Mouse (Mus musculus): Measurements from ENCODE around the gene Cntn5. TPM values are rescaled to one million over a fixed set of nuclear protein-coding genes. Genes with fewer than 3 reads are reported as not detected.

Gene Cntn5
- polyA plus RNA-seq, 1 experiment = 0.02 TPM

GRCm38 (mm10) chr9:10268836-10269235 lies 635.7 kb downstream of the Cntn5 start:
- WGBS = 77% methylated on average over 6 of the region's 6 CpGs
- DNase-seq (ENCODE audit: low read depth, low spot score) = no peak

GRCm38 (mm10) chr9:10265616-10266015 lies 639.0 kb downstream of the Cntn5 start:
- 39% methylated on average over 3 of the region's 3 CpGs for WGBS
- no peak for DNase-seq (ENCODE audit: low read depth, low spot score)

DNA sequence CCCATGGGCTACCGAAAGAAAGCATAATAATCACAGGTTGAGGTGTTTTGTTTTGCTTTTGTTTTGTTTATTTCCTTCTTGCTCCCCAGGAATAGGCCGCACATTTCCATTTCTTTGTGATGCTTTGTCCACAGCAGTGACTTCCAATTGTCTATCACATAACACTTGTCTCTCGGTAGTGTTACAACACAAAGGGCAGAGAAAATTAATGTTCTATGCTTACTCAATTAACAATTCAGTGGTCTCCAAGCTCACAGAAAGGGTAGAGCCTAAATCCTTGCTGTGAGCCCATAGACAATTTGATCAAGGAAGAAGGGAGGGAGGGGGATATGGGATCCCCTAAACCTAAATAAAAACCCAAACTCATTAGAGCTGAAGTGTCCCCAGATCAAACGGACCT lies 671.2 kb downstream of the Cntn5 start:
- WGBS = 77% methylated on average over 4 of the region's 4 CpGs
- no peak for DNase-seq (ENCODE audit: low read depth, low spot score)

- no peak for DNase-seq (ENCODE audit: low read depth, low spot score)
- 29% methylated on average over 1 of the region's 1 CpGs for WGBS
Measured at GRCm38 (mm10) chr9:10232066-10232465, 672.5 kb downstream of the Cntn5 start.

DNA sequence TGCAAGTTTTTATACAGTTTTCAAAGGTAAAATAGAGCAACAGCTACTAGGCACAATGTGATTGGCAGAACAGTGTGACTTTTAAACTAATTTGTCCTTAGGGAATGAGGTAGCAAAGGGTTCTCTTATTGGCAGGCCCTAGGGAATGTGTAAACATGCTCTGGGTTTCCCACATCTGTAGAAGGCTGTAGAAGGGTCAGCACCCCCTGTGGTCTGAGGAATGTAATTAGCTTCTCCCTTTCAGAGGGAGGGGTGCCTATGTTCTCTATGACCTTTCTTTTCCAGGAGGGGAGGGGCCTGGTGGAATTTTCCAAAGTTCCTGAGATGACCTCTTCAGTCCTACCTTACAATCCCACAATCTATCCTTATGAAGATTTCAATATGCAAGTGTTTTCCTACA lies 673.6 kb downstream of the Cntn5 start:
- DNase-seq (ENCODE audit: low read depth, low spot score) = no peak

- 57% methylated on average over 2 of the region's 2 CpGs for WGBS
Measured at GRCm38 (mm10) chr9:10229716-10230115, 674.9 kb downstream of the Cntn5 start.

DNA sequence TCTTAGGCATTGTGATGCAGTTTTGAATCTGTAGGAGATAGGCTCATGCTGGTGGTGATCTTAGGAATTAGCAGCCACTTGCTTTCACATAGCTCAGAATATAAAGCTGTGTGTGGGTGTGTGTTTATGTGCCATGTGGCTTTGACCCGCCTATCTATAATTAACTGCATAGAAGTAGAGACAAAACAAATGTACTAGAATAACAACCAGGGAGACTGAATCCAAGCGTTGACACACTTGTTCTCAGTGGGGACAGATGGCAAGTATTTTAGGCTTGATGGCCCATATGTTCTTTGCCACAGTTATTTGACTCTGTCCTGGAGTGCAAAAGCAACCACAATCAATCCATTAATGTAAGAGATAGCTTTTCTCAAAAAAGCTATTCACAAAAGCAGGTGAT lies 678.6 kb downstream of the Cntn5 start:
- DNase-seq (ENCODE audit: low read depth, low spot score) = no peak
- 73% methylated on average over 2 of the region's 2 CpGs for WGBS

More at GRCm38 (mm10) chr9:10229716-10230115, 674.9 kb downstream of the Cntn5 start:
- DNase-seq (ENCODE audit: low read depth, low spot score) = no peak

- DNase-seq (ENCODE audit: low read depth, low spot score) = no peak
Measured at GRCm38 (mm10) chr9:10186063-10186462, 718.5 kb downstream of the Cntn5 start.

- no peak for DNase-seq (ENCODE audit: low read depth, low spot score)
- WGBS = 91% methylated on average over 3 of the region's 3 CpGs
Measured at GRCm38 (mm10) chr9:10170526-10170925, 734.0 kb downstream of the Cntn5 start.

GRCm38 (mm10) chr9:10121350-10122057 lies 783.1 kb downstream of the Cntn5 start:
- WGBS = 67% methylated on average over 1 of the region's 1 CpGs

GRCm38 (mm10) chr9:10116581-10116980 lies 788.0 kb downstream of the Cntn5 start:
- DNase-seq (ENCODE audit: low read depth, low spot score) = no peak
- 68% methylated on average over 1 of the region's 1 CpGs for WGBS

More at GRCm38 (mm10) chr9:10121350-10122057, 783.1 kb downstream of the Cntn5 start:
- no peak for DNase-seq (ENCODE audit: low read depth, low spot score)

DNA sequence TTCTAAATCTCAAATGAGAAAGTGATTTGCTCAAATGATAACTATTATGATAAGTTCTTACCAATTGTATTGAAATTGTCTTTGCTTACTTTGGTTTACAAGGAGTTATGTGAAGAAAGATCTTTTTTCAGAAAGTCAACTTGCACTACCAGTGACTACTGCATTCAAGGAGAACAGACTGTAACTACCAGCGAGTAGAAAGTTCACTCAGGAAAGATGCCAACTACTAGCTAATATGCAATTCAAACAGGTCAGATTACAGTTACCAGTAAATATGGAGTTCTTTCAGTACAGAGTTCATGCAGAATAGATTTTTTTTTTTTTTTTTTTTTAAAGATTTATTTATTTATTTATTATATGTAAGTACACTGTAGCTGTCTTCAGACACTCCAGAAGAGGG lies 795.4 kb downstream of the Cntn5 start:
- DNase-seq (ENCODE audit: low read depth, low spot score) = no peak
- WGBS = 85% methylated on average over 1 of the region's 1 CpGs

DNA sequence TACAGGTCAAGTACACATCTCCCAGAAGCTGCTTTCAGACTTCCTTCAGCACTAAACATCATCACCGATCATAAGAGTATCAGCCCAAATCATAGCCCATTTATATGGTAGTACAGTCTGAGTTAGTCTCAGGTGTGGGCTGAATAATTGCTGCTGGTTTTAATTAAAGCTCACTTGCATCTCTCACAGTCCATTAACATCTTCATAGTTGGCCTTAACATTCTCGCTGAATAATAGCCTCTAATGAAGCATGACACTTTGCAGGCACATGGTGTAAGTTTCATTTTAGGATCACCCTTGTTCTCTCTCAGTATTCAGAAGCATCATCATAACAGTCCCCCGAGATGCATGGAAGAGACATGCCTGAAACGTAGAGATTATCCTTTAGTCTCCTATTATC lies 796.7 kb downstream of the Cntn5 start:
- no peak for DNase-seq (ENCODE audit: low read depth, low spot score)
- WGBS = 84% methylated on average over 4 of the region's 4 CpGs

GRCm38 (mm10) chr9:10101812-10102440 lies 802.6 kb downstream of the Cntn5 start:
- no peak for DNase-seq (ENCODE audit: low read depth, low spot score)
- 37% methylated on average over 5 of the region's 5 CpGs for WGBS

DNA sequence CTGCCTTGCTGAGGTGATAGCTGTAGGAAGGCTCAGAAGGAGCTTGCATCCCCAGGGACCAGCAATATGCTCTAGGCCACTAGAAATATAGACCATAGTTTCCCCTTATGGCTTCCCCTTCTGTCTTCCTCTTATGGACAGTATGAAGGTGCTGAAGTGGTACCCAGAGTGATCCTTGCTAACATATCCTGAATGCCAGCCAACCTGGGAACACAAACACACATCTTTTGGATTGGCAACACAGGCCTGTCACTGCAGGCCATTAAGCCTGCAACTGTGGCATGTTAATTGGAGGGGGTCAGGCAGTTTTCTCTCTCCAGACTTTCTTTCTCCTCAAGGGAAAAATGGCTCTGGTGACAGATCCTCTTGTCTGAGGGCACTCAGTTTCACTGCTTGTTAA lies 828.3 kb downstream of the Cntn5 start:
- DNase-seq (ENCODE audit: low read depth, low spot score) = no peak

DNA sequence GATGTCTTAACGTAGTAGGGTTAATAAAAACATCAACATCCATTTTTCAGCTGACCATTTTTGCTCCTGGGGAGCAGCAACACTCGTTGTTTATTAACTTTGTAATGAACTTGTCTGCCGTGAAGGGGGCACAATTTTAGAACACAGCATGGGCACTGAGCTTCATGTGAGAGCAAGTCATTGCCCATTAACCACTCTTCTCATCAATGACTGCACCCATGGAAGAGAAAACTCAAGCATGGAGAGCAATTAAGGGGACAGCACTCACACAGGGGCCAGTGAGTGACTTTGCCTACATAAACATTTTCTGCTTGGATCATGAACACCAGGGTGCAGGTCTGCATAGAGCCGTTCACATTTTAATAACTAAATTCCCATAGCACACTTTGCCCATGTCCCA lies 831.2 kb downstream of the Cntn5 start:
- no peak for DNase-seq (ENCODE audit: low read depth, low spot score)
- 49% methylated on average over 4 of the region's 4 CpGs for WGBS

DNA sequence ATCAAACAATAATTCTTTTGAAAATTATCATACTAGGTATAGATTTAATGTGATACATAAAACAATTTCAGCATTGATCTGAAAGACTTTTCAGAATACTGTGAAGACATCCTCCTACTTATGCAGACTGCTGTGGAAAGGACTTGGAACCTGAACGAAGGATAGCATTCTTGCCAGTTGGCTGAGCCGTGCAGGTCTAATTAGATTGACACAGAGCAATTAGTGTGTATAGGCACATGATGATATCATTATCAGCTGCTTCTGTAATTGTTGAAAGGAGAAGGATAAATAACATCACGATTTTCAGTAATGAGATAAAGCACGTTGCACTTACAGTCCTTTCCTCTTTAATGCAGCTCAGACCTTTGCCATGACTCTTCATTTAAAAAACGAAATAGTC lies 831.7 kb downstream of the Cntn5 start:
- WGBS = 63% methylated on average over 5 of the region's 5 CpGs
- no peak for DNase-seq (ENCODE audit: low read depth, low spot score)

- no peak for DNase-seq (ENCODE audit: low read depth, low spot score)
- WGBS = 47% methylated on average over 2 of the region's 2 CpGs
Measured at GRCm38 (mm10) chr9:10071271-10071670, 833.3 kb downstream of the Cntn5 start.

GRCm38 (mm10) chr9:10044969-10045789 lies 859.4 kb downstream of the Cntn5 start:
- no peak for DNase-seq (ENCODE audit: low read depth, low spot score)
- WGBS = 67% methylated on average over 4 of the region's 4 CpGs

DNA sequence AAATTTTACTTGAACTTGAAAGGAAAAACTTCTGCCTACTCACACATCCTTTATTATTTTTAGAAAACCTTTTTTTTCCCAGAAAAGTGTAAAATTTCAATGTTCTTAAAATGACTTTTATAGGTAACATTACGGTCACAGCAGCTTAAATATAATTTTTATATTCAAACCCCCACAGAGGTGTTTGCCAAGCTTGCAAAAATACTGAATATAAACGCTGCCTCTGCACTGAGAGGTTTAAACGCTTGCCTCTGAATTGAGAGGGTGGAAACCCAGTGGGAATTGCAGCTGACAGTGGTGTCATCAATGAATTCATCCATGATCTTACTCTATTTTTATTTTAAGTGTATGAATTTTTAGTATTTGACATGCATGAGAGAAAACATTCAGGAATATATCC lies 861.6 kb downstream of the Cntn5 start:
- 66% methylated on average over 3 of the region's 3 CpGs for WGBS

DNA sequence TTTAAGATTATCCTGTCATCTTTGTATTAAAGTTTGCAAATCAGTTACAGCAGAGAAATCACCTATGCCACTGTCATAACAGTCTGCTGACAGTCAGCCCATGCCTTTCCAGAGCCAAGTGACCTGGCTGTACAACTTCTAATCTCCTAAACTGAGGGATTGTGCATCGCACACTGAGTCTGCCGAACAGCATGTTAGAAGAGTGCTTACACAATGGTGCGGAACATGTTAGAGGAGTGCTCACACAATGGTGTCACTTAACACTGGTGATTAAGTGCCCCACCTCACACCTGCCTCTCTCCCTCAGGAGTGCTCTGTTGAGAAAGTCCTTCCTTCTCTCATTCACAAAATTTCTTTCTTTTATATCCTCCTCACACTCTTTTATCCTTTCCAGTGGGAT lies 889.4 kb downstream of the Cntn5 start:
- DNase-seq (ENCODE audit: low read depth, low spot score) = no peak
- WGBS = 84% methylated on average over 3 of the region's 3 CpGs

More for the DNA sequence above, 861.6 kb downstream of the Cntn5 start:
- DNase-seq (ENCODE audit: low read depth, low spot score) = no peak

Measured in large intestine, adult 2 months (tissue).